Mouse (Mus musculus) layer of hippocampus, adult 8-10 months (tissue): ENCODE measurements around the gene Mcm2. TPM values are rescaled to one million over a fixed set of nuclear protein-coding genes. Genes with fewer than 3 reads are reported as not detected.

Experiments
- DNase-seq, 2 experiments: peaks; one replicate each; pipeline ENCODE4 v3.0.0; 2022; ENCODE audit warnings: low spot score in 2 of 2
- total RNA-seq, 4 experiments: library from RNA; stranded (reverse); gene quantifications; 2 replicates each; pipeline ENCODE4 v1.2.4; 2022

The Mcm2 gene
- 1 to 10 TPM; 4.4 to 7.0 (median 5.5) TPM for total RNA-seq

DNA sequence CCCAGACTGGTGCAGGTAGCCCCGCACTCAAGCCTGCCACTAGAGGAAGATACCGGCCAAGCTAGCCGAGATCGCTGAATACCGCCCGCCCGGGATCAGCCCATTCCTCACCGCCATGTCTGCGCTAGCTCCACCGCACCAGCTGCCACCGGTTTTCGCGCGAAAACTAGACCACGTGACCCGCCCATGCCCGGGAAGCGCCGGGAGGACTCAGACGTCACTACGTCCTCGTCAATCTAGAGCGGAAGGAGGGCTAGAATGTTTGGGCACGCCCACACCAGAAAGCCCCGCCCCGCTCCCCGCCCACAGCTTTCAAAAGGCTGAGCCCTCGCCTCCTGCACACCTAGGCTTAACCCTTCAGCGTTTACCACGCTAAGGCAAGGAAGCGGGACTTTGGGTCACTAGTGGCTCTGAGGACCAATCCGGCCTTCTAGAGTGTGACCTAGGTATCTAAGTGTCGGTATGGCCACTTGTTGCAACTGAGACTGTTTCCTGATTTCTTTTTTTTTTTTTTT is at the start of gene Mcm2:
Gene Mcm2 (minus strand): TSS at position 247 of the 515 bp plus-strand sequence.
- DNase-seq, result peak; percentile 87 to 91

DNA sequence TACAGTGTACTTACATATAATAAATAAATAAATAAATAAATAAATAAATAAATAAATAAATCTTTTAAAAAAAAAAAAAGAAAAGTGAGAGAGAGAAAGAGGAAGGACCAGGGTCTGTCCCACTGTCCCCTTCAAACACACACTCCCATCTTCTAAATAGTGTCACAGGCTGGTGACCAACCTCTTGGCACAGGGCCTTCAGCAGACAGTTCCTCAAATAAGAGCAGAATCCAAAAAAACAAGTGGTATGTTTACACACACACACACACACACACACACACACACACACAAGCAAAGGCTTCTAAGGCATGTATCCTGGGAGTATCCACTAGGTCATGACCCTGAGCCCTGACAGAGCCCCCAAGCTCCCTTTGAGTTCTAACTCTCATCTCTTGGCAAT is 49.2 kb upstream of the Mcm2 start:
- no peak for DNase-seq

DNA sequence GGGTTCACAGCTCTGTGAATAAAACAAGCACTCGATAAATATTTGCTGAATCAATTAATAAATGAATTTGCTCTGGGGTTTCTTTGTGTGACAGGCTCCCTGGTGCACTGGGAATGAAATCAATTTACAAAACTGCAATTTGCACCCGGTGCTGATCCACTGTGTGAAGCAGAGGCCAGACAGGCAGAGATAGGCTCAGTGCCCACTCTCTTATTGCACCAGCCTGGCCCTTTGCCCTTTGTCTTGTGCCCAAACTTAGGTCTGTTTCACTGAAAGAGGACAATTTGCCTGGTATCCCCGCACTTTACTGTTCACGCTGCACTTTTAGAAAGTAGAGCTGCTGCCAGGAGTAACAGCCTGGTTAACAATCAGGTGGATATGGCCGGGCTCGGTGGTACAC is 47.9 kb upstream of the Mcm2 start:
- DNase-seq, result no peak

DNA sequence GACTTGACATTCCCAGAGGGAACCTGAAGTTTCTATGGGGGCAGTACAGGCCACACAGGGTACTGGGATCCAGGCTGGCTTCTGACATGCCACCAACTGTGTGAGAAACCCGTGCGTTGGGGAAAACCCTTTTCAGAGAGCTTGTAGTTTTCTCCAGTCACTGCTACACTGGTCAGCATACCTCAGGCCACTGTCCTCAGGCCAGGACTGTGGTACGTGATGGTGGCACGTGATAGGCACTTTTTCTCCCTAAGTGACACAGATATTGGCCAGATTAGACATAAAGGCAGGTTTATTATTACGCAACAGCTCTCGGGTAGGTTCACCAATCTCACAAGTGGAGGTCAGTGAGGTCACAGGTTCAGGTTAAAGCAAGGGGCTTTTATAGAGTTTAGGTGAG is 45.1 kb upstream of the Mcm2 start:
- DNase-seq, result no peak

DNA sequence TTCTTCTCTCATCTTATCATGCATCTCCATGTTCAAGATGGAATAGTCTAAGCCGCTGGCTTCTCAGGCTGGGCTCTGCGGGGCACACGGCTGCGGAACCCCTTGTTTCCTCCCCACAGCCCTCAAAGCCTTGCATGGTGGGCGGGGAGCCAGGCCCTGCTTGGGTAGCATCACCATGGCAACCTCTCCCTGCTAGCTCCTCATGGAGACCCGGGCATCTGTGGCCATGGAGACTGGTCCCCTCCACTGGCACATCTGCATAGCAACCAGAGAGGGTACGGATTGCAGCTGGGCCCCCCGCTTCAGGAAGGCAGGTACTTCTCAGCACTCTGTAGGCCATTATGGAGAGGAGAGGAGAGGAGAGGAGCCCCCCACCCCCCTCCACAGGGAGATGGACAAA is 44.0 kb upstream of the Mcm2 start:
- DNase-seq, result peak; percentile 65 to 68

DNA sequence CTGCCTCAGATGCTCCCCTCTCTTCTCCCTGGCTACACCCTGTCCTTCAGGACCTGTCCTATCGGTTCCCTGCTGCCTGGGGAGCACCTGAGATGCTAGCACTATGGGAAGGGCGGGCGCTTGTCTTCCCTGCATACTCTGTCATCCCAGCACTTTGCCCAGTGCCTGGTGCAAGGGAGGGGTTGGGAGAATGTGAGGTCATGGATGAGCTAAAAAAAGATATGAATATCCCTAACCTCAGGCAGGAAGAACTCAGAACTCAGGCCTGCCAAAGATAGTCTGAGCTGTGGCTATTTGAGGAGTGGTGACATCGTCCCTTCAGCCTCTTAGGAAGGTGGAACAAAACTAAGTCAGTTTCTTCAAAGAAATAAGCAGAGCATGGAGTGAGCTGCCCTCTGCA is 43.0 kb upstream of the Mcm2 start:
- no peak for DNase-seq

DNA sequence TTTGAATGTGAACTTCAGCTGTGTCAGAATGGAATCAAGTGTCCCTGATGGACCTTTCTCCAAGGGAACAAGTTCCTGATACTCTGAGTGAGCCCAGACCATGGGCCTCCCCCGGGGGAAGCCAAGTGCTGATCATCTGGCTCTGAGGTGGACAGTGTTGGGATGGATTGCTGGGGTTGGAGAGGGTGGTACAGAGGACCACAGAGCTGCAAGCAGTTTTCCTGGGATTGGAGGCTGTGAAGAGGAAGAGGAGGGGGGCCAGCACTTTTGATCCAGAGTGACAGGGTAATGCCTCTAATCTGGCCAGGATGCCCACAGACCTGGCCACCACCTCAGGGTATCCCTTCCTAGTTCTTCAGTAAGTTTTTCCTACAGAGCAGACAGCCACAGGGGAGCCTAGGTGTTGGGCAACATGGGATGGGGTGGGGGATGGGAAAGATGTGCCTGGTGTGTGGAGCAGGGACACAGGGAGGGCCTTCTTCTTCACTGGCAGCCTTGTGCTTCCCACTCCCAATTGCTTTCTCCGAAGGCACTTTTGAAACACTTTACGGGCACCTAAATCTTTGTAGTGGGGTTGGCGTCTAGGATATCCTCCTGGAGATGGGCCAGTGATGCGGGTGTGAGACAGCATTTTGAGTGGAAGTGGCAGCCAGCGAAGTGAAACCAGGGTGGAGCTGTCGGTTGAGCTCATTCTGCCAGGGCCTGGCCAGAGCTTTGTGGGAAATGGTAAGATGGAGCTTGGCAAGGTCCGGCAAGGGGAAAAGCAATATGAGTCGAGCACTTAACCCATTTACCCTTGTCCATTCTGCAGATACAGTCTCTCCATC is 41.7 kb upstream of the Mcm2 start:
- DNase-seq, result no peak

DNA sequence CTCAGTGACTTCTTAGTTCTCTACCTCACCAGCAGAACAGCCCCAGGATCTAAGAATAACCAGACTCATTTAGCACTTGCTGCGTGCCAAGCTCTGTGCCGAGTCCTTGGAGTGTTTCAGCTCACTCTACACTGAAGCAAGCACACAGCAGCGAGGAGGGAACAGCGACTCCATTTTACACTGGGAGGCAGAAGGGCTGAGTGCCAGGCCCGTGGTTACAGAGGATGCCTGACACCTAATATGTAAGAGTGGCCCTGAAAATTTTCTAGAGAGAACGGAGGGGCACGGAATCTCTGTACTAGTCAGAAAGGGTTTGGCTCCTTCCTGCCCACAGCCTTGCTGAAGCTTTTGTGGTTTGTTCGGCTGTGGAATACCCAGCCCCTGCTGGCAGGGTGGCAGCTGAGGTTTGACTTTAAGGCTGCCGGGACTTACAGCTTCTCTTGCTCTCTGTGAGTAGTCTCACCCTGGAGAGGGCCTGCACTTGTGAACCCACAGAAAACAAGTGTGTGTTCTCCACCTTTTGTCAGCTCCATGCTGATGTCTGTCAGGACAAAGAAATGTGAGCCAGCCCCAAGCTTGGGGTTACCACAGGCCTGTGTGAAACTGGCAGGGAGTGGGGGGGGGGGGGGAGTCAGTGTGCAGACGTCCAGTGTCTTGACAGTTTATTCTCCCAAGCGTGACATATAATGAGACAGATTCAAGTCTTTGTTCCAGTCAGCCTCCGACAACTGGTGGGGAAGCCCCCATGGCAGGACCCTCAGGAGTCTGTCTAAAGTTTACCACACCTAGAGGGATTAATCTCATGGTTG is 40.9 kb upstream of the Mcm2 start:
- no peak for DNase-seq

DNA sequence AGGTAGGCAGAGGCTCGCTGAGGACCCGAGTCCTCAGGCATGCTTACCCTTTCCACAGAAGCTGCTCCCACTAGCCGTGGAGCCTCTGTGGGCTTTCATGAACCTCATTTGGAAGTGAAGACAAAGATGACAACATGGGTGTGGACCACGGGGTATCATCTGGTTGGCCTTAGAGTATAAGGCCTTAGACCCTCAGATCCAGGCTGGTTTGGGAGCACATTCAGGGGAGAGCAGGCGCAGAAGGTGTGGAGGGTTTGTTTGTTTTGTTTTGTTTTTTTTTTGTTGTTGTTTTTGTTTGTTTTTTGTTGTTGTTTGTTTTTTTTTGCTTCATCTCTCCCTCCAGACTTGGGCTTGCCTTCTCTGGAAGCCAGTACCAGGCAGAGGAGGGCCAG is 40.1 kb upstream of the Mcm2 start:
- DNase-seq, result no peak

DNA sequence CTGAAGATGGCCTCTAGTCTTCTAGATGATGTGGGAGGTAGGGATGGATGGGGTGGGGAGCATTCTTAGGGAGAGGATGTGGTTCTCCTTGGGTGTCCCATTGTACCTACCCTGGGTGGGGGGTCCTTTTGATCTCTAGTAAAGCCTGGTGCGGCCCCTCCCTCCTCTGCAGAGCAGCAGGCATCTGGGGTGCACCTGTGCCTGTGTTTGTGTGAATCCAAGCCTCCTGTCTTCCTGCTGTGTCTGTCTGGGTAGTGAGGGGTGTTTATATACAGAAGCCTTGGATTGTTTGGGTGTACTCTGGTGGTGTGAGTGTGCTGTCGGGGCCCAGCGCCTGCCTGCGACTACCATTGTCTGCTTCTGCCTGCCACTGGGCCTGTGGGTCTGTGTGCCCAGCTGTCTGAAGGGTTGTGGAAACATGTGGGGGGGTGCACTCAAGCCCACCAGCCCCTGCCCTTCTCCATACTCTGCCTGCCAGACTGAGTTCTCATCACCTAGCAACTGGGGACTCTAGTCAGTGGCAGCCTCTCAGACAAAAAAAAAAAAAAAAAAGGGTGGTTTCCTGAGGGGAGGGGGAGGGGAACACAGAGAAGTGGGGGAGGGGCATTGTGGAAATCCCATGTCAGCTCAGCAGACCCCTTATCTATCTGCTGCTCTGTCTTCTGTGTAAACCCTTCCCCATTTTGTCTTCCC is 39.5 kb upstream of the Mcm2 start:
- DNase-seq, result no peak

DNA sequence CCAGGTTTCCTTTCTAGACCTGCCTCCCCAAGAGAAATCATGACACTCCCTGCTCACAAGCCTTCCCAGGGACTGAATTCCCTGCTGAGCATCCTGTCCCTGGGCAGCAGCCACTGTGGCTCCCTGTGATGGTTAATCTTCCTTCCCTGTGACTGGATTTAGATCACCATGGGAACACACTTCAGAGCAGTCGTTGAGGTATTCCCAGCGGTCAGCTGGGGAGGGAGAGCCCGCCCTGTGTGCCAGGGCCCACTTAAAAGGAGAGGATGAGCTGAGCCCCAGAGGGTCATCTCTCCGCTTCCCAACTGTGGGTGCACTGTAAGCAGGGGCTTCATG is 38.6 kb upstream of the Mcm2 start:
- DNase-seq, result no peak

DNA sequence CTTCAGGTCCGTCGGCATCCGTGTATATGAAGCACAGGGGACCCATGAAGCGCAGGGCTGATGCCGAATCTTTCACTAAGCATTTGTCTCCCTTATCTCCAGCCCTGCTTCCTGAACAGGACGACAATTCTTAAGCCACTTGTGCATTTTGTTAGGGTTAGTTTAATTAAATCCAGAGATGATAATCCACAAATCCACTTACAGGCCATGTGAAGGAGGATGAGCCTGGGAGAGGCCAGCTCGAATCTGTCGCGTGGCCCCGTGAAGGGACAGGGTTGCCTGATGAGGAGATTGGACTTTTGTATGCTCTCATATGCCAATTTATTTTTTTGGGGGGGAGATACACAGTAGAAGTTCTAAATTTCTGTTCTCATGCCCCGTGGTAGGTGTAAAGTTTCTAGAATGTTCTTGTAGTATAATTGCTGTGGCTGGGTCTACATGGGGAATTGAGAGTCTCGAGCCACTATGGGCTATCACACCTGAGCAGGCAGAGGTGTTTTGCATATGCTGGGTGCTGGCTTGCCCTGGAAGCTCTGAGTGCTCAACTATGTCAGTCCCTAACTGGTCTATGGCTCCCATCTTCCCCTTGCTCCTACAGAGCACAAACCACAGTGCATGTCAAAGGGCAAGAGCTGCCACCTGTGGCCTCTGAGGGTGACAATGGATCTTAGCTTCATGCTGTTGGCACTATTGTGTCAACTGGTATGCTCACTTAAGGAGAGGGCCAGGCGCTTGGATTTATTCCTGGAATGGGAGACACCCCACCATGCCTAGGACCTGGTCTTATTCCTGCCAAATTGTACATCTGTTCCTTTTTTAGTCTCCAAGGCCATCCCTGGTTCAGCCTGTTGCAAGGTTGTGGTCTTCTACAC is 38.0 kb upstream of the Mcm2 start:
- DNase-seq, result no peak

DNA sequence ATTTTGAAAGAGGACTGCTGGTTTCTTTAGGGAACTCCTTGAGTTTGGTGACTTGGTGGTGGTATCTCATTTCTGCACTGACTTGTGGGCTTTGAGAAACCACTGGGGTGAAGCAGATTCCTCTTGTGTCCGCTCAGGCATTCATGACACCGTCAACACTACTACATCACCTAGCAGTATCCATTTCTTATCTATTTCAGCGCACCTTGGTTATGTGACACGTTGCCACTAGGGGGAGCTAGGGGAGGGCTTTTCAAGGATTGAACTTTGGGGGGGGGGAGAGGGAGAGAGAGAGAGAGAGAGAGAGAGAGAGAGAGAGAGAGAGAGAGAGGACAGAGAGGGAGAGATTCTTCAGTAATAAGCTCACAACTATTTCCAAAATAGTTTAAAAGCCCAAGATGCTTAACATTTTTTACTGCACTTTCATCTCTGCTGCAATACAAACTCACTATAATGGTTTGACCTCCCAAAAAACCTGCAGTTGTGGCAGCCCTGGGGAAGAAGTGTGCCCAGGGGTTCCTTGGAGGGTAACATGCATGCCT is 37.2 kb upstream of the Mcm2 start:
- no peak for DNase-seq

DNA sequence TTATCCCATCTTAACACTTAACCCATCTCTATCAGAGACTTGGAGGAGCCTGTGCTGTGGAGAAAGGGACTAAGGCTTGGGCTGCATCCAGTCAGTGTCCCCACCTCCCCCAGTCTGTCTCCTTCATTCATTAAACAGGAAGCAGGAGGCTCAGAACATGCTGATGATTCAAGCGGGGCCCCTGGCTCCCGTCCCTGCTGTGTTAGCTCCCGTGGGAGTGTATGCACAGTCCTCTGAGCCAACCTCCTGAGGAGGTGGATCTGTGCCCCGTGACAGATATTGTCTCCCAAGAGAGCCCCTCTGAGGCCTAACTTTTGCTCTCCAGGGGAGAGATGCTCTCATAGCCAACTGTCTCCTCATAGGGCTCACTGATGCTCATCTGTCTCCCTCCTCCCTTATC is 36.2 kb upstream of the Mcm2 start:
- peak; percentile 73 to 74 for DNase-seq

DNA sequence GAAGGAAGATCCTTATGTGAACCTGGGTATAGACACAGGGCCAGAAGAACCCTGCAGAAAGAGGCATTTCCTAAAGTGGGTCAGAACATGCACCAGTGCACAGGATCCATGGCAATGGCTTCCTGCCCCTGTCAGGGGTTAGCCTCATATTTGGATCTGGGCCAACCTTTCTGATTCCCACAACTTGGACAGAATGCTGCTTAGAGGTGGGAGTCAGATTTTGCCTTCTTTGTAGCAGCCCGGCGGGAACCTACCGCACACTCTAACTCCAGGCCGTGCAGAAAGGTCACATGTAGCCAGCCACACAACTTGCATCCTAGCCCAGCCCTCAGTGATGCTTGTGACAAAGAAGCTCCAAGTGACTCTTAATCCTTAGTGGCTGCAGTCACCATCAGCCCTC is 35.6 kb upstream of the Mcm2 start:
- no peak for DNase-seq

DNA sequence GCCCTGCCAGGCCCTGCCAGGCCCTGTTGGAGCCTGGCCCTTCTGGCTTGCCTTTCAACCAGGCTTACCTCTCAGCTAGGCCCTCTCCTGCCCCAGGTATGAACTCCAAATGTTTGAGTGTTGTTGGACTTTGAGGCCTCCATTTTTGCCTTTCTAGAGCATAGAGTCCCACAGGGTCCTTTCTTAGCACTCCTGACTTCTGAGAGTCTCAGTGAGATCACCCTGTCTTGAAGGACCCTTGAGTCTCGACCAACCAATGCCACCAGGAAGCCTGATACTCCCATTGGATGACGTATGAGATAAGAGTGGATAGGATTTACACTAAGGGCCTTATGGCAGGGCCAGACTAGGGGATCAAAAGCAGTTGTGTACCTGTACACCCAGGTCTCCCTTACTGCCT is 32.9 kb upstream of the Mcm2 start:
- DNase-seq, result no peak

DNA sequence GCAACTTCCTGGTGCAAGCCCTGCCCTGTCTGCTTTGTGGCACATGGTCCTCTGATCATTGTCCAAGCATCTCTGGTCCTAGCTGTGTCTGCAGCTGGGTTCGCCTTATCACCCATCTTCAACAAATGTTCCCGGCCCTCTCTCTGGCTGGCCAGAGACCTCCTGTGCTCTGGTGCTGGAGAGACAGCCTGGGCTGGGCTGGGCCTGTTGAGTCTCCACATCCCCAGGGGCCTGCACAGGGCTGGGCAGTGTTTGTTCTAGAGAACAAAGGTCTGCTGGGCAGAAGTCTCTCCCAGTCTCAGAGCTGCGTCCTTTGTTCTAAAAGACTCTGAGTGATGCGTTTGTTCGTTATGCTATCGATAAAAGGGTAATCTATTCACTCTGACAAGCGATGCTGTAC is 31.5 kb upstream of the Mcm2 start:
- DNase-seq, result no peak

DNA sequence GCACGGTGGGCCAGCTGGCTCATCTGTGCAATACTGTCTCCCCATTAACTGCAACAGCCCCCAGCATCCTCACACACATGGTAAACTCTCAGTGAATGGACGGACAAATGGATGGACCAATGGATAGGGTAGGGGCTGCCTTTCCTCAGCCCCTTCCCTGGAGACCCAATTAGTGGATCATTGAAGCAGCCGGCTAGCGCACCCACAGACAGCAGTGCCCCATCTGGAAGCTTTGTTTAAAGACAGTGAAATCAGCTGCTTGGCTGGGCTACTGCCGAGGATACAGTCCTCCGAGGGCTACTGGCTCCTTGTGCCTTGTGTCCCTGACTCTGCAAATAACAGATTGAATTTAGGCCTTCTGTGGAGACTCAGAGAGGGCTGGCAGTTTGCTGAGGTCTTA is 30.9 kb upstream of the Mcm2 start:
- no peak for DNase-seq

DNA sequence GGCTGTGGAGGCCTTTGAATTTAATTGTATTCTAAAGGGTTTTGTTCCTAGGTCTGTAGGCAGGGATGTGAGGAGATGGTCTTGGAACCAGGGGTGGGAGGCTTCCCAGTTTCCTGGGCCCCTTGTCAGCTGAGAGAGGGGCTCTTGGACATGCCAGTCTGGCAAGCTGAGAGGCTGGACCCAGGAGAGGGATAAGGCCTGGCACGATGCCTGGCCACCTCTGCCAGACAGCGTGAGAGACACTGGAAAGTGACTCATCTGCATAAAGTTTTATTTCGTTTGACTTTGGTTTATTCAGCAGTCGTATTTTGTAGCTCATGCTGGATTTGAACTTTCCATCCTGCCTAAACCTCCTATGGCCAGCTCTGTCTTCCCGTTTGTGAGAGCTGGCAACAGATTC is 30.0 kb upstream of the Mcm2 start:
- no peak for DNase-seq

DNA sequence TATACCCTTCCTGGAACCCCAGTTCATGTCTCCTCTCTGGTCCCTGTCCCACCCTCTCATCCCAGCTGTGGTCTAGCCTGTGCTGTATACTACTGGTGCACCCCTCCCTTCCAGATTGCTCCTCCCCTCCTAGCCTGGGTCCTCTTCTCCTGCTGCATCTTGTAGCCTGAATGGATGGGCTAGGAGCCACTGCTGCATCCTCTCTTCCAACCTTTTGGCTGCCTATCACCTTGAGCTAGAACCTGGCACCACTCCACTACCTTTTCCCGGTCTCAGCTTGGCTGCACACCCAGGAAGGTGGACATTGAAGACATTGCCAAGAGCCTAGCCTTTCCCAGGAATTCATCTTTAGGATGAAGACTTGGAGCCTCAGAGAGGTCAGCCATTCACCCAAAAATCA is 29.4 kb upstream of the Mcm2 start:
- no peak for DNase-seq

DNA sequence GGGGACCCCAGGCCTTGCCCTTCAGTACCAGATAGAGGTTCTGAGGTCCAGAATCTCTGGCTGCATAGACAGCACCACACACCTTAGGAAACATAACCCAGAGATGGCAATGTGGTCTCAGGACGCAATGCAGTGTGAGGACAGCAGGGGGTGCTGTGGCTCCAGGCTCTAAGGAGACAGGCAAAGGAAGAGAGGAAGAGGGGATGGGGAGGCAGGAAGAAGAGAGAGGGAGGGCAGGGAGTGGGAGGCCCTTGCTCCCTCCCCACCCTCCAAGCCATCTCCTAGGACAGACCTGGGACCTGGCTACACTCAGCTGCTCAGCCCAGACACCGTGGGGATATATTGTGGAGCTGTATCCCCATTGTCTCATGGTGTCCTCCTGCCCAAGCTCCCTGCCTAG is 29.0 kb upstream of the Mcm2 start:
- peak; percentile 68 to 89 for DNase-seq
